Mouse (Mus musculus): ENCODE data around the gene Dlx5. TPM values are rescaled to one million over a fixed set of nuclear protein-coding genes. Genes with fewer than 3 reads are reported as not detected.
A peak's percentile ranks its signal among the peaks of the same experiment; 100 is the strongest.

Gene Dlx5
- polyA plus RNA-seq, 1 experiment from 2014 or later, result not detected

- Histone ChIP-seq H3K27ac (ENCODE audit: low read depth) (no peak overlapping the region), H3K4me3 (ENCODE audit: low read depth, low read length) (0 out of 2 replicates have a peak overlapping the region, but pooled peaks have one; percentile 8), H3K27me3 (ENCODE audit: insufficient read depth, low read length) (peaks cover 96% of the 10 kb centered on the region), H3K4me1 (ENCODE audit: insufficient read depth) (peaks cover 12% of the 10 kb centered on the region), H3K36me3 (replicated peaks; ENCODE audit: insufficient read depth, low read length) (no peaks in the 10 kb centered on the region), H3K9ac (replicated peaks) (no peak overlapping the region), H3K4me2 (ENCODE audit: low read depth, low read length) (no peak overlapping the region), H3K9me3 (ENCODE audit: low read length) (no peaks in the 10 kb centered on the region)
- 4% methylated on average over 19 of the region's 19 CpGs for WGBS (ENCODE audit: insufficient replicate concordance)
- no peak for DNase-seq
- ATAC-seq, result no peak
- TF ChIP-seq EP300 (IDR thresholded peaks at IDR 0.05; ENCODE audit: low read depth) (no peak), CTCF (IDR thresholded peaks at IDR 0.05; ENCODE audit: low read depth) (no peak)
Measured at GRCm38 (mm10) chr6:6859111-6859949, 22.6 kb downstream of the Dlx5 start.

GRCm38 (mm10) chr6:6858571-6858970 lies 23.3 kb downstream of the Dlx5 start:
- Histone ChIP-seq H3K27me3 (ENCODE audit: insufficient read depth, low read length) (peaks cover 93% of the 10 kb centered on the region), H3K9ac (replicated peaks) (no peak overlapping the region), H3K9me3 (ENCODE audit: low read length) (no peaks in the 10 kb centered on the region), H3K27ac (ENCODE audit: low read depth) (no peak overlapping the region), H3K36me3 (replicated peaks; ENCODE audit: insufficient read depth, low read length) (no peaks in the 10 kb centered on the region), H3K4me1 (ENCODE audit: insufficient read depth) (peaks cover 7% of the 10 kb centered on the region), H3K4me2 (ENCODE audit: low read depth, low read length) (no peak overlapping the region), H3K4me3 (ENCODE audit: low read depth, low read length) (no peak overlapping the region)
- 0% methylated on average over 1 of the region's 1 CpGs for WGBS (ENCODE audit: insufficient replicate concordance)
- no peak for TF ChIP-seq EP300 (IDR thresholded peaks at IDR 0.05; ENCODE audit: low read depth)
- TF ChIP-seq CTCF (IDR thresholded peaks at IDR 0.05; ENCODE audit: low read depth), result no peak
- DNase-seq (no peak), ATAC-seq (no peak)

- H3K4me3 ChIP-seq (ENCODE audit: low read depth, low read length), result no peak overlapping the region
- ATAC-seq (no peak), DNase-seq (no peak)
- H3K4me1 ChIP-seq (ENCODE audit: insufficient read depth), result peaks cover 3% of the 10 kb centered on the region; the same call in 1 of the 2 replicates
- no peak overlapping the region for H3K27ac ChIP-seq (ENCODE audit: low read depth)
- no peak overlapping the region for H3K9ac ChIP-seq (replicated peaks)
- H3K27me3 ChIP-seq (ENCODE audit: insufficient read depth, low read length), result peaks cover 93% of the 10 kb centered on the region
- no peaks in the 10 kb centered on the region for H3K9me3 ChIP-seq (ENCODE audit: low read length)
- WGBS (ENCODE audit: insufficient replicate concordance), result 12% methylated on average over 2 of the region's 2 CpGs
- TF ChIP-seq EP300 (IDR thresholded peaks at IDR 0.05; ENCODE audit: low read depth) (no peak), CTCF (IDR thresholded peaks at IDR 0.05; ENCODE audit: low read depth) (no peak)
- no peaks in the 10 kb centered on the region for H3K36me3 ChIP-seq (replicated peaks; ENCODE audit: insufficient read depth, low read length)
- H3K4me2 ChIP-seq (ENCODE audit: low read depth, low read length), result no peak overlapping the region
Measured at GRCm38 (mm10) chr6:6857766-6858165, 24.1 kb downstream of the Dlx5 start.

- H3K9ac ChIP-seq (replicated peaks), result no peak overlapping the region
- H3K4me3 ChIP-seq (ENCODE audit: low read depth, low read length), result no peak overlapping the region
- no peak for TF ChIP-seq CTCF (IDR thresholded peaks at IDR 0.05; ENCODE audit: low read depth)
- no peak for TF ChIP-seq EP300 (IDR thresholded peaks at IDR 0.05; ENCODE audit: low read depth)
- ATAC-seq (no peak), DNase-seq (no peak)
- 4% methylated on average over 4 of the region's 4 CpGs for WGBS (ENCODE audit: insufficient replicate concordance)
- no peaks in the 10 kb centered on the region for H3K4me1 ChIP-seq (ENCODE audit: insufficient read depth)
- no peak overlapping the region for H3K4me2 ChIP-seq (ENCODE audit: low read depth, low read length)
- no peaks in the 10 kb centered on the region for H3K9me3 ChIP-seq (ENCODE audit: low read length)
- no peak overlapping the region for H3K27ac ChIP-seq (ENCODE audit: low read depth)
- no peaks in the 10 kb centered on the region for H3K36me3 ChIP-seq (replicated peaks; ENCODE audit: insufficient read depth, low read length)
- peaks cover 90% of the 10 kb centered on the region for H3K27me3 ChIP-seq (ENCODE audit: insufficient read depth, low read length)
Measured at GRCm38 (mm10) chr6:6856881-6857280, 25.0 kb downstream of the Dlx5 start.

- Histone ChIP-seq H3K4me1 (ENCODE audit: insufficient read depth) (no peaks in the 10 kb centered on the region), H3K9ac (replicated peaks) (no peak overlapping the region), H3K27ac (ENCODE audit: low read depth) (no peak overlapping the region), H3K9me3 (ENCODE audit: low read length) (no peaks in the 10 kb centered on the region), H3K36me3 (replicated peaks; ENCODE audit: insufficient read depth, low read length) (no peaks in the 10 kb centered on the region), H3K4me2 (ENCODE audit: low read depth, low read length) (no peak overlapping the region), H3K4me3 (ENCODE audit: low read depth, low read length) (no peak overlapping the region), H3K27me3 (ENCODE audit: insufficient read depth, low read length) (peaks cover 90% of the 10 kb centered on the region)
- DNase-seq (no peak), ATAC-seq (no peak)
- TF ChIP-seq CTCF (IDR thresholded peaks at IDR 0.05; ENCODE audit: low read depth), result no peak
- no peak for TF ChIP-seq EP300 (IDR thresholded peaks at IDR 0.05; ENCODE audit: low read depth)
- 2% methylated on average over 20 of the region's 20 CpGs for WGBS (ENCODE audit: insufficient replicate concordance)
Measured at GRCm38 (mm10) chr6:6856316-6856715, 25.6 kb downstream of the Dlx5 start.

GRCm38 (mm10) chr6:6855746-6856185 lies 26.1 kb downstream of the Dlx5 start:
- Histone ChIP-seq H3K9me3 (ENCODE audit: low read length) (no peaks in the 10 kb centered on the region), H3K9ac (replicated peaks) (no peak overlapping the region), H3K27ac (ENCODE audit: low read depth) (no peak overlapping the region), H3K4me3 (ENCODE audit: low read depth, low read length) (no peak overlapping the region), H3K4me2 (ENCODE audit: low read depth, low read length) (no peak overlapping the region), H3K36me3 (replicated peaks; ENCODE audit: insufficient read depth, low read length) (no peaks in the 10 kb centered on the region), H3K27me3 (ENCODE audit: insufficient read depth, low read length) (peaks cover 90% of the 10 kb centered on the region), H3K4me1 (ENCODE audit: insufficient read depth) (no peaks in the 10 kb centered on the region)
- TF ChIP-seq CTCF (IDR thresholded peaks at IDR 0.05; ENCODE audit: low read depth) (no peak), EP300 (IDR thresholded peaks at IDR 0.05; ENCODE audit: low read depth) (no peak)
- WGBS (ENCODE audit: insufficient replicate concordance), result 1% methylated on average over 10 of the region's 10 CpGs
- DNase-seq, result no peak
- no peak for ATAC-seq

Data from liver, postnatal 0 days (tissue).